Mouse (Mus musculus): ENCODE data around the gene Atp5j2. TPM values are rescaled to one million over a fixed set of nuclear protein-coding genes. Genes with fewer than 3 reads are reported as not detected.

The Atp5j2 gene
- total and polyA plus RNA-seq, 3 experiments = 733 to 1,137 (median 962) TPM

DNA sequence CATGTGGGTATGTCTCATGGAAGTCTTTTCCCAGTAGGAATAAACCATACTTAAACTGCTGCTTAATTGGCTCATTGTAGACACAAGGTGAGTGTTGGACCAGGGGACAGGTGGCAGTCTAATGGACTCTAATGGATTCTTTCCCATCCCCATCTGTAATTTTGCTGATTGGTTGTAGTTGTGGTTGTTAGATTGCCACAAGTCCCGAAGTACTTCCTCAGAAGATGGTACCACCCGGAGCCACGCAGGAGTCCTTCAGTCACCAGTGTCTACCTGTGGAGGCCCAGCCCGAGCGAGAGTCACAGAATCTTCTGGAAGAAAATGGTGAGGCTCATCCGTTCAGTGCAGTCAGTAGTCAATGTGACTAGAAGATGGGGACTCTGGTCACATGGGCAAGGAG lies 15.5 kb upstream of the Atp5j2 start:
- TF ChIP-seq CTCF (IDR thresholded peaks at IDR 0.05) (no peak), EP300 (IDR thresholded peaks at IDR 0.05; ENCODE audit: insufficient read depth, low read depth, low read length) (no peak), POLR2A (IDR thresholded peaks at IDR 0.05; ENCODE audit: insufficient read depth, low read depth, low read length) (no peak)
- Histone ChIP-seq H3K27ac (no peak overlapping the region), H3K4me3 (no peak overlapping the region), H3K79me2 (replicated peaks; ENCODE audit: control insufficient read depth, insufficient read depth, low read length) (peaks cover 2% of the 10 kb centered on the region; the same call in 1 of the 2 replicates), H3K9ac (ENCODE audit: low read depth, low read length) (no peak overlapping the region), H3K4me1 (ENCODE audit: control insufficient read depth, insufficient read depth, low read length) (peaks cover 6% of the 10 kb centered on the region), H3K36me3 (ENCODE audit: control insufficient read depth, insufficient read depth, low read length) (no peaks in the 10 kb centered on the region), H3K27me3 (ENCODE audit: control insufficient read depth, insufficient read depth, low read length) (no peaks in the 10 kb centered on the region)
- WGBS = 97% methylated on average over 6 of the region's 6 CpGs
- intact Hi-C loops (cut with DNase I) = no loop called here
- no peak for DNase-seq

DNA sequence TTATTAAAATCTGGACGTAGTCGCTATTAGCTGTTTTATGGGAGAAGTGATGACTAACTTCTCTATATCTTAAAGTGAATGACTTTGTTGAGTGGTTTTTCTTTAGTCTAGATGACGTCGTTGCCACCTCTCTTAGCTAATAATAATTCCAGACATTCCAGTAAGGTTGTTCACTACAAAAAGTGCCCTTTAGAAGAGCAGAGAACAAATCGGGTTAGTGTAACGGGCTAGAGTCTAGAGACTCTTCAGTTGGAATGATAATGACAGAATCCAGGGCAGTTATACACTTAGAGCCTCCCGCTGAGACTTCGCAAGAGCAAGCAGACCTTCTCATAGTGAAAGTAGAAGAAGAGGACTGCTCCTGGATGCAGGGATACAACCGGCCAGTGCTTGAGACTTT lies 13.2 kb upstream of the Atp5j2 start:
- Histone ChIP-seq H3K79me2 (replicated peaks; ENCODE audit: control insufficient read depth, insufficient read depth, low read length) (peaks cover 2% of the 10 kb centered on the region; the same call in 1 of the 2 replicates), H3K4me1 (ENCODE audit: control insufficient read depth, insufficient read depth, low read length) (peaks cover 8% of the 10 kb centered on the region), H3K9ac (ENCODE audit: low read depth, low read length) (peak overlapping the region; percentile 46), H3K4me3 (peak overlapping the region; percentile 72), H3K36me3 (ENCODE audit: control insufficient read depth, insufficient read depth, low read length) (peaks cover 5% of the 10 kb centered on the region; the same call in 1 of the 2 replicates), H3K27ac (peak overlapping the region; percentile 91), H3K27me3 (ENCODE audit: control insufficient read depth, insufficient read depth, low read length) (no peaks in the 10 kb centered on the region)
- intact Hi-C loops (cut with DNase I) = no loop called here
- WGBS = 6% methylated on average over 9 of the region's 9 CpGs
- TF ChIP-seq CTCF (IDR thresholded peaks at IDR 0.05) = no peak
- TF ChIP-seq EP300 (IDR thresholded peaks at IDR 0.05; ENCODE audit: insufficient read depth, low read depth, low read length) = no peak
- no peak for TF ChIP-seq POLR2A (IDR thresholded peaks at IDR 0.05; ENCODE audit: insufficient read depth, low read depth, low read length)
- DNase-seq = no peak

DNA sequence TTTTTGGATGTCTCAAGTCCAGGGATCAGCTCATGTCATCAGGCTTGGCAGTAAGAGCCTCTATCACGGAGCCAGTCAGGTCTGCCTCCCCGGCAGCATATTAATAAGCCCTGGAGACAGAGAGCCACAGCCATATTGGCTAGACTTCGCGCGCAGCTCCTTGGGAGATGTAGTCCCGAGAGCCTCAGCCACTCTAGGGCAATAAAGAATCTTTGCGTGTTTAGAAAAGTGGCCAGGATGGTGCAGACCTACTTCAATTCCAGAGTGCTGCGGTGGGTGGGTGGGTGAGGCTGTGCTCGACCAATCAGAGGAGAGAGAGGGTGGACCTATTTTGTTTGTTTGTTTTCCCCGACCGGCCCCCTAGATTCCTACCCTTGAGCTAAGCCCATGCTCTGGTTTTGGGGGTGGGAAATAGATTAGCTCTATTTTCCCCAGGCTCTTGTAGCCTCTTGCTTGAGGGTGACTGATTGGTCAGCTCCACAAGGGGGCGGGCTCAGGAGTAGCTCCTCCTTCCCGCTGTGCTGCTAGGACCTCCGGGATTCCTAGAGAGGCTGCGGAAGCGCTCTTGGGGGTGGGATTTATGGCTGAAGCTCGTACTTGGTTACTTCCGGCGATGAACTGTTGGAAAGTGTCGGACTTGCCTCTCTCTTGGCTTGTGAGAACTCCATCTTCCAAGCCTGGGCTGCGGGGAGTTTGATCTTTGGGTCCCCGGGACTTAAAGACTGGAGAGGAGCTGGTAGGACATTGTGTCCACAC lies 12.3 kb upstream of the Atp5j2 start, which contains the start of gene Zkscan5:
Gene Zkscan5 (plus strand): TSS at position 627 of the 756 bp plus-strand sequence.
- WGBS = under 1% methylated on average over 22 of the region's 22 CpGs
- DNase-seq = peak; percentile 97 to 98

DNA sequence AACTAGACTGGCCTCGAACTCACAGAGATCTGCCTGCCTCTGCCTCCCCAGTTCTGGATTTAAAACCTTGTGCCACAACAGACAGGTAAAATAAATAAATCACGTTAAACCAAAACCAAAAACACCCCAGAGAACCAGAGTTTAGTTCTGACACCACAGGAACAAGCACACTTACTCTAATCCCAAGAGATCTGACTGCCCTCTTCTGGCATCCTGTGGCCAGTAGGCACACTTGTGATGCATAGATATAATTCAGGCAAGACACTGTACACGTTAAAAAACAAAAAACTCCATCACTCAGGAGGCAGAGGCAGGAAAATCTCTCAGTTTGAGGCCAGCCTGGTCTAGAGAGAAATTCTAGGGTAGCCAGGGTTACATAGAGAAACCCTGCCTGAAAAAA lies 10.6 kb upstream of the Atp5j2 start:
- WGBS = 47% methylated on average over 3 of the region's 3 CpGs
- no peak for DNase-seq
- Histone ChIP-seq H3K36me3 (ENCODE audit: control insufficient read depth, insufficient read depth, low read length) (peaks cover 5% of the 10 kb centered on the region; the same call in 1 of the 2 replicates), H3K4me1 (ENCODE audit: control insufficient read depth, insufficient read depth, low read length) (peaks cover 8% of the 10 kb centered on the region), H3K4me3 (no peak overlapping the region), H3K9ac (ENCODE audit: low read depth, low read length) (no peak overlapping the region), H3K27me3 (ENCODE audit: control insufficient read depth, insufficient read depth, low read length) (no peaks in the 10 kb centered on the region), H3K27ac (no peak overlapping the region), H3K79me2 (replicated peaks; ENCODE audit: control insufficient read depth, insufficient read depth, low read length) (peaks cover 2% of the 10 kb centered on the region; the same call in 1 of the 2 replicates)
- no peak for TF ChIP-seq CTCF (IDR thresholded peaks at IDR 0.05)
- no peak for TF ChIP-seq POLR2A (IDR thresholded peaks at IDR 0.05; ENCODE audit: insufficient read depth, low read depth, low read length)
- TF ChIP-seq EP300 (IDR thresholded peaks at IDR 0.05; ENCODE audit: insufficient read depth, low read depth, low read length) = no peak
- intact Hi-C loops (cut with DNase I) = loop anchor here (5.0 kb wide), 1 partner anchor 80 kb away; the partner anchor contains the start of gene Zscan25

More for the DNA sequence above, 12.3 kb upstream of the Atp5j2 start, which contains the start of gene Zkscan5:
- Histone ChIP-seq H3K4me3 (peak within 1 kb of the TSS; percentile 72), H3K9ac (ENCODE audit: low read depth, low read length) (peak within 1 kb of the TSS; percentile 82), H3K27ac (peak within 1 kb of the TSS; percentile 91), H3K79me2 (replicated peaks; ENCODE audit: control insufficient read depth, insufficient read depth, low read length) (peaks cover 2% of the 10 kb centered on the region; the same call in 1 of the 2 replicates), H3K27me3 (ENCODE audit: control insufficient read depth, insufficient read depth, low read length) (no peaks in the 10 kb centered on the region), H3K36me3 (ENCODE audit: control insufficient read depth, insufficient read depth, low read length) (peaks cover 5% of the 10 kb centered on the region; the same call in 1 of the 2 replicates), H3K4me1 (ENCODE audit: control insufficient read depth, insufficient read depth, low read length) (peaks cover 8% of the 10 kb centered on the region)
- intact Hi-C loops (cut with DNase I) = loop anchor here (1.0 to 5.0 kb wide), 3 partner anchors 13 to 78 kb away; partner anchors contain the start of genes Zfp655 and Zscan25
- peak; percentile 81 for TF ChIP-seq POLR2A (IDR thresholded peaks at IDR 0.05; ENCODE audit: insufficient read depth, low read depth, low read length)
- TF ChIP-seq EP300 (IDR thresholded peaks at IDR 0.05; ENCODE audit: insufficient read depth, low read depth, low read length) = peak; percentile 71
- peak; percentile 37; the same call in 1 of the 2 replicates for TF ChIP-seq CTCF (IDR thresholded peaks at IDR 0.05)

DNA sequence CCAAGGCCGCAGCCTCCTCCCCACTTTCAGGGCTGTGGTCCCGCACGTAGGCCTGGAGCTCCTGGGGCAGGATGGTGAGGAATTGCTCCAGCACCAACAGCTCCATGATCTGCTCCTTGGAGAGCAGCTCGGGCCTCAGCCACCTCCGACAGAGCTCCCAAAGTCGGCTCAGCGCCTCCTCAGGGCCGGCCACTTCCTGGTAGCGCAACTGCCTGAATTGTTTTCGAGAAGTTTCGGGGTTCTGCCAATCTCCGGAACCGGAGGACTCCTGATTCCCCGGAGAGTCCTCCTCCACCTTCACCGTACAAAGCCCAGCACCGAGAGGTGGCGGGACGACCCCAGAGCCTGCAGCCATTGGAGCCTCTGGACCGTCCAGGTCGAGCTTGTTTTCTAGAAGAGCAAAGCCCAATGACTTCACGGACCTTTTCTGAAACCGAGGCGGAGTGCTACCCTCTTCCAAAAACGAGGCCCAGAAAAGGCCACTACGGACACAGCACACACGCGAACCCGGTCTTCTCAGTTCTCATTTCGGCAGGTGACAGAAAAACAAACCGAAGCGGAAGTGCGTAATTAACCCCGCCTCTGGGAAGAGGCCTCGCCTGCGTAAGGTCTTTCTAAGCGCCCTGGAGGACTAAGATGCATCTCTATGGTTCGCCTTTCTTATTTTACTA lies 9.6 kb upstream of the Atp5j2 start, which contains the start of gene Zkscan14:
Gene Zkscan14 (minus strand): TSS at position 548 of the 671 bp plus-strand sequence.
- Histone ChIP-seq H3K27ac (peak within 1 kb of the TSS; percentile 92), H3K9ac (ENCODE audit: low read depth, low read length) (peak within 1 kb of the TSS; percentile 83), H3K36me3 (ENCODE audit: control insufficient read depth, insufficient read depth, low read length) (peaks cover 5% of the 10 kb centered on the region; the same call in 1 of the 2 replicates), H3K4me1 (ENCODE audit: control insufficient read depth, insufficient read depth, low read length) (peaks cover 8% of the 10 kb centered on the region), H3K4me3 (peak within 1 kb of the TSS; percentile 91), H3K79me2 (replicated peaks; ENCODE audit: control insufficient read depth, insufficient read depth, low read length) (no peaks in the 10 kb centered on the region), H3K27me3 (ENCODE audit: control insufficient read depth, insufficient read depth, low read length) (no peaks in the 10 kb centered on the region)
- TF ChIP-seq CTCF (IDR thresholded peaks at IDR 0.05) (no peak), EP300 (IDR thresholded peaks at IDR 0.05; ENCODE audit: insufficient read depth, low read depth, low read length) (0 out of 2 replicates have a peak, but pooled peaks have one; percentile 36), POLR2A (IDR thresholded peaks at IDR 0.05; ENCODE audit: insufficient read depth, low read depth, low read length) (peak; percentile 88)
- DNase-seq = peak; percentile 79 to 84
- 1% methylated on average over 37 of the region's 37 CpGs for WGBS
- intact Hi-C loops (cut with DNase I) = loop anchor here (2.0 to 5.0 kb wide), 2 partner anchors 61 to 81 kb away; partner anchors contain the start of genes Bud31, Pdap1 and Zscan25
